Mouse (Mus musculus): ENCODE results near the gene Galnt6.

The Galnt6 gene

DNA sequence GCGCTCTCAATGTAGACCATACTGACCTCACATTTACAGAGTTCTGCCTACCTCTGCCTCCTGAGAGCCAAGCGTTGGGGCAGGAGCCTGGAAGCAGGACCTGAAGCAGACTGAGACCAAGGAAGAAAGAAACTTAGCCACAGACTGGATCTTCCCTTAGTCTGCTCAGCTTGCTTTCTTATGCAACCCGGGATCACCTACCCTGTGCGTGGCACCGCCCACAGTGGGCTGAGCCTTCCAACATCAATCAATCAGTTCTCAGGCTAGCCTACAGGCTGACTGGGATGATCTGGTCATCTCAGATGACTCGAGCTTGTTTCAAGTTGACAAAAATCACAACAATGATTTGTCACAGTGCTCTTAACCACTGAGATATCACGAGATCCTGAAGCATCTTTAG, 24.9 kb upstream of the Galnt6 start:
- no peak for ATAC-seq (ENCODE audit: low TSS enrichment)

DNA sequence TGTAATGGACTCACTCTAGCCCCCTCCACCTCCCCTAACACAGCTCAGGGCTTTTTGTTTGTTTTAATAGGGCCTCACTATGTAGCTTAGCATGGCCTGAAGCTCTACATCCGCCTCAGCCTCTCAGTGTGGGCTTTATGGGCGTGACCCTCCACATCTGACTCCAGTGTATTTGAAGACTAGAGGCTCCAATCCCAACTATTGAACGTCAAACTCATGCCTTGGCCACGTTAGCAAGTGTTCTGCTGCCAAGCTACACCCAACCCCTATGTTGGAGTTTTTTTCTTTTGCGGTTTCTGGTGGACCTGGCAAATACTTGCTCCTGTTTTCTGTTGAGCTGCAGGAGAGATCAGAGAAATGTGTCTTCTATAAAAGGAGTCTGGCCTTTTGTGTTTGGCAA, 23.9 kb upstream of the Galnt6 start:
- no peak for ATAC-seq (ENCODE audit: low TSS enrichment)

DNA sequence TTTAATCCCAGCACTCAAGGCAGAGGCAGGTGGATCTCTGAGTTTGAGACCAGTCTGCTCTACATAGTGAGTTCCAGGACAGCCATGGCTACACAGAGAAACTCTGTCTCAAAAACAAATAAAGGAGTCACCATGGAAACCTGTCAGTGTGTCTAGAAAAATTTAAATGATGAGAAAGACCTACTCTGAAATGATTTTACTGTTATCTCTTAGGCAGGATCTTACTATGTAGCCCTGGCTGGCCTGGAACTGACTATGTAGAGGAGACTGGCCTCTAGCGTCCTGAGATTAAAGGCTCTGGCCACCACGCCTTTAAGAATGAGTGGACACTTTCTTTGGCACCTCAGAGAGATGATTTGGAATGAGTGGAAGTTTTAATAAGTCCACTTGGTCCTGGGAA, 23.3 kb upstream of the Galnt6 start:
- ATAC-seq (ENCODE audit: low TSS enrichment) = no peak

DNA sequence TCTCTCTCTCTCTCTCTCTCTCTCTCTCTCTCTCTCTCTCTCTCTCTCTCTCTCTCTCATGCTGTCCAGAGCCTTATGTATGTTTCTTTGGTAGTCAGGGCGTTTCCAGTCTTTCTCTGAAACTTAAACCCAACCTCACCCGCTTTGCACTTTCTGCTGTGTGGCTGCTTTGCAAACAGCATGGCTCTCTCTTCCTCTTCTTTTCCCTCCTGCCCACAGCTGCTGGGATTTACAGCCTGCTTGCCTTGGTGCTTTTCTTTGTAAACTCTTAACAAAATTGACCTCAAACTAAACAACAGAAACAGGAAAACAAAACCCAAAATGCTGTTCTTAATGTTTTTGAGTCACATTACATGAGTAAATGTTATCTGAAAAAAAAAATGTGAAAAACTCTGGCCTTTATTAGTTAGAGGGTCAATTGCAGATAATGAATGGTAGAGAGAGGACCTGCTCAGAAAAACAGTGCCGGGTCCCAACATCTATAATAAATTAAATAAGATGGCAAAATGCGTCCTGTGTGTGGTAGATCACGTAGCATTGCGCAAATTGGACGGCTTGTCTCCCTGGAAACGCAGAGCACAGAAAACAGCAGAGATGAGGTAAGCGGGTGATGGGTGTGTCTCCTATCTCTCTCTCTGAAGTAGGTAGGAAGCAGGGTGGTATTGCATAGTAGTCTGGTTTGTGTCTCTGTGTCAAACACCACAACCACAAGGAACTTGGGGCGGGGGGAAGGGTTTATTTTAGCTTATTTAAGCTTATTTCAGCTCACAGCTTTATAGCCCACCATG, 20.8 kb upstream of the Galnt6 start:
- no peak for ATAC-seq (ENCODE audit: low TSS enrichment)

DNA sequence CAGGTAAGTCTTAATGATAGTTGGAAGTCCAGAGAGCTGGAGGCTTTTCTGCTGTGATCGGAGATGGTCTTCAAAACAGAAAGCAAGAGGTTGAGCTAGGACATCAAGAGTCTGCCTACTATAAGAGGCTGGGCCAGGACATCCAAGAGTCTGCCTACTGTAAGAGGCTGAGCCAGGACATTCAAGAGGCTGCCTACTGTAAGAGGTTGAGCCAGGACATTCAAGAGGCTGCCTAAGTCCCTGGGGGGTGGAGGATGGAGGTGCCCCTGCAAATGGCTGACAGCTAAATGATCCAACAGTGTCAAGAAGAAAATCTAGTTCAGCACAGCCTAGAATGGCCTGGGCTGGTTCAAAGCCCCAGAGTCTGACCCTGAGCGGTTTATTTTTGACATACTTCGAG, 19.4 kb upstream of the Galnt6 start:
- no peak for ATAC-seq (ENCODE audit: low TSS enrichment)

DNA sequence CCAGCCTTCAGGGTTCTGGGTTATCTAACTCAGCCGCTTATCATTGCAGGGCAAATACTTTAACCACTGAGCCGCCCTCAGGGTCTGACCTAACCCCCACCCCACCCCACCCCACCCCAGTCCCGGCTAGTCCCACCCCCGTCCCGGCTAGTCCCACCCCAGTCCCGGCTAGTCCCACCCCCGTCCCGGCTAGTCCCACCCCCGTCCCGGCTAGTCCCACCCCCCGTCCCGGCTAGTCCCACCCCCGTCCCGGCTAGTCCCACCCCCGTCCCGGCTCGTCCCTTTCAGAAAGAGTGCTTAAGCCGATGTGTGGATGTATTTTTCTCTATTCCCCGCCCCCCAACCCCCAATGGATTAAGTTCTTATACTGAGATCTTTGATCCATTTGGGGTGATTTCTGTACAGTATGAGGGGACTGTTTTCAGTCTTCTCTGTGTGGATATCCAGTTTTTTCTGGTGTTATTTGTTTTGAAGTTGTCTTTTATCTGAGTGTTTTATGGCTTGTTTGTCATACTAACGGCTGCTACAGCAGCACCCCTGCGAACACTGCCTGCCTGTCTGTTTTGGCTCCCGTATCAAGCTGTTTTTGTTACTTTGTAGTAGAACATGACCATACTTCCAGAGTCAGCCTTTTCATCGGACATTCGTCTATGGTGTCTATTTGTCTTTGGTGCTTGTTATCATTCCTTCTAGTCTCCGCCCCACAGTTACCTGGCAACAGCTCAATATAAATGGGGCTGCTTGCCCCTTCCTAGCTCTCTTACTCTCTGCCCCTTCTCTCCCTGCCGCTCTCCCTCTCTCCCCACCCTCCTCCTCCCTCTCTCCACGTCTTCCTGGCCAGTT, 18.2 kb upstream of the Galnt6 start:
- ATAC-seq (ENCODE audit: low TSS enrichment) = no peak

DNA sequence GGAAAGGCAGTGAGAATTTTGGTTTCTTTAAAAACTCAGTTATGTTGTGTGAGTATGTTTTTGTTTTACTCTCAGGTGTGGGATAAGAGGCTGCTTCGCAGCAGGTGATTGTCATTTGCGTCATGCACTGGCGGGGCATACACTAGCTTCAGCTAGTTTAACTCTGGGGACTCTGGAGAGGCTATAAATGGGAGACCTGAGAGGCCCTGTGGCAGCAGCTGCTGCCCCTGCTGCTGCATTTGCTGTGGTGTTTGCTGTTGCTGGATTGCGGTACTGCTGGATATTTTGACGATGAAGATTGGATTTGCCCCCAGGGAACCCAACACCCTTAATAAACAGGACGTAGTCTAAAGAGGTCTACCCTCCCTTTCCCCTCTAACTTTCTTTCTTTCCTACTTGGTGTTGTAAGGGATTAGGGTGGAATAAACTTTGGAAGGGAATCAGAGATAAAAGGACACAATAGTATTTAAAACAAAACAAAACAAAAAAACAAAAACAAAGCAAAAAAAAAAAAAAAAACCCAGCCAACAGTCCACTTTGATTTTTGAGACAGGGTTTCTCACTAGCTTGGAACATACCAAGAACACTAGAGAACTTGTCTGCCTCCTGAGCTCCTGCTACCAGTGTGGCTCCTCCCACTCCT, 17.4 kb upstream of the Galnt6 start:
- no peak for ATAC-seq (ENCODE audit: low TSS enrichment)

DNA sequence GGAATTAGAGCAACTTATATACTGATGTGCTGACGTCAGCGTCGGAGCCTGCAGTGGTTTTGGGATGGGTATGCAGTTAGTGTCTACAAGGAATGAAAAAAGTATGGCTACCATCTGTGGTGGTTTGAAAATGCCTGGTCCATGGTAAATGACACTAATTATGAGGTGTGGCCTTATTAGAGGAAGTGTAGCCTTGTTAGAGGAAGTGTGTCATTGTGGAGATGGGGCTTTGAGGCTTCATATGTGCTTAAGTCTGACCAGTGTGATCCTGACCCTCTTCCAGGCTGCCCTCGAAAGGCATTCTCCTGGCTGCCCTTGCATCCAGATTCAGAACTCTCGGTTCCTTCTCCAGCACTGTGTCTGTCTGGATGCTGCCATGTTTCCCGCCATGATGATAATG, 14.1 kb upstream of the Galnt6 start:
- no peak for ATAC-seq (ENCODE audit: low TSS enrichment)

DNA sequence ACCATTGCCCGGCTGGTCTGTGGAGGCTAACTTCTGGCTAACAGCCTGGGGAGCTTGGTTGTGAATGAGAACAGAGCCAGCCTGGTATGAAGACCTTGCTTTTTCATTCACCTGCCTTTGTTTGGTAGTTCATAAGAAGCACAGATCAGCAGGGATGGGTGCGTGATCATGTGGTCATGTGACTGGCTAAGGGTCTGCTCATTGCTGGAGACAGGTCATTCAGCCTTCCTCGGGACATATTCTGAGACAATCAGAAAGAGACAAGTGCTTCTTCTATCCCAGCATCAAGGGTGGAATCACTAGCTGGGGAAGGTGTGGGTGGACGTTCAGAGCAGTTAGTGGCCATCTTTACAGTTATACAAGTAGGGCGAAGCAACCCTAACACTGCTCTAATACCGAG, 10.3 kb upstream of the Galnt6 start:
- ATAC-seq (ENCODE audit: low TSS enrichment) = no peak

DNA sequence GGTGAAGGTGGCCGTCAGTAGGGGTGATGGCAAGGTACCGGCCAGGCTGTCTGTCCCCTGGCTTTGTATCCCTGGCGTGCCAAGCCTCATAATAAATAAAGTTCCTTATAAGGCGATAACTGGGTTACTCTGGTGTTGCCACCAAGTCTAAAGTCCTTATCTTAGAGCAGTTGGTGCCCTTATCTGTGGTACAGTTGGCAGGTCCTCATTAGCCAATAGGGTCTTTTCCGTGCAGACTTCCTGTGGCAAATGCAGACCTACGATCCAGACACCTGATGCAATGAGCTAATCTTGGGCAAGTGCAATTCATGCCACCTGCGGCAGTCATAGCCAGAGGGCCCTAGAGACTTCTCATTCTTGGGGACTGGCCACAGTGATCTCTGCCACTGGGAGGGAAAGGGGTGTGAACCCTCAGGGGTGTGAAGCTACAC, 9.2 kb upstream of the Galnt6 start:
- no peak for ATAC-seq (ENCODE audit: low TSS enrichment)

DNA sequence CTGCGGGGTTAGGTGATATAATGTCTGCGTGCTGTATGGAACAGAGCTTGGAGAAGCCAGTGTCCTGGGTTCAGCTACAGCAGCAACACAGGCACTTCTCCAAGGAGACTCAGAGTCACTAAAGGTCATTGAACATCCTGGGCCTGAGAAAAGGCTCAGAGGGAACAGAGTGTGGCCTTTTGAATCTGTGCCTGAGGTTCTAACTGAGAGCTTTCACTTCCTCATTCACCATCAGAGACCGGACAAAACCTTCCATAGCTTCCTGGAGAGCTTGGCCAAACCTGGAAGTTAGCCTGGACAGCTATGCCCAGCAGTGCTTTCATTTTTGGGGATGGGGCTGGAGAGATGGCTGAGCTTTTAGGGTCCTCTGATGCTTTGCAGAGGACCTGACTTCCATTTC, 8.5 kb upstream of the Galnt6 start:
- no peak for ATAC-seq (ENCODE audit: low TSS enrichment)

DNA sequence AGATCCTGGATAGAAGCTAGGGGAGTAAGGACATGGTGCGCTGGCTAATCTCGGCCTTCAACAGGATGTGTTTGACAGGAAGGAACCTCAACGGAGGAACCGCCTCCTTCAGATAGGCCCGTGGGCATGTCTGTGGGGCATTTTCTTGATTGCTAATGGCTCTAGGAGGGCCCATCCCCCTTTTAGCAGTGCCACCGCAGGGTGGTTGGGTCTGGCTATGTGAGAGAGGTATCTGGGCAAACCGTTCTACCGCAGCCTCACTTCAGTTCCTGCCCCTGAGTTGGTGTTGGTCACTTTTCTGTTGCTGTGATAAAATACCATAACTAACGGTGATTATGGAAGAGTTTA, 6.8 kb upstream of the Galnt6 start:
- ATAC-seq (ENCODE audit: low TSS enrichment) = no peak

DNA sequence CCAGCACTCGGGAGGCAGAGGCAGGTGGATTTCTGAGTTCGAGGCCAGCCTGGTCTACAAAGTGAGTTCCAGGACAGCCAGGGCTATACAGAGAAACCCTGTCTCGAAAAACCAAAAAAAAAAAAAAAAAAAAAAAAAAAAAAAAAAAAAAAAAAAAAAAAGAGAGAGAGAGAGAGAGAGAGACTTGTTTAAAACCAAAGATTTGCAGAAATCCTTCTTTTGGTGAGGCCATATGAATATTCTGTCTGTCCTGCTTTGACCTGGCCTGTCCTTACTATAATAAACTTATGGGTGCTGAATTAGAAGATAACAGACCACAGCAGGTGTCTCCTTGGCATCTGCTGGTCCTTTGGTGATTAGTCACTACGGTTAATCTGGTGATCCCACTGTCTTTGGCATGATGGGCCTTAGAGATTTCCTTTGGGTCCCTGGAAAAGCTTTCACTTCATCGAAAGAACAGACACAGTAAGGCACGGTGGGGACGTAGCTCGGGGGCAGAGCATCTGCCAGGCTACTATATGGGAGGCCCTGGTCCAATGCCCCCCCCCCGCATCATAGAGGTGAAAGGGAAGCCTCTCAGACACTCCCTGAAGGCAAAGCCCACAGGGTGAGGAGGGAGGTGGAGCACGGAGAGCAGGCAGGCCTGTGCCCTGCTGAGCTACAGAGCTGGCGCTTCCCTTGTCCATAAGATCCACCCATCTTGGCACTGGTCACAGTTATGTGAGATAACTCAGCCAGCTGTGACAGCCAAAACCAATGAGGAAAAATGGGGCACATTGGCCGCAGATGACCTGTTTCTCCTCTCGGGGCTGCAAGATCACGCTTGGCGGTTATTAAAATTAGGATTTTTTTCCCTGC, 6.1 kb upstream of the Galnt6 start:
- ATAC-seq (ENCODE audit: low TSS enrichment) = no peak

DNA sequence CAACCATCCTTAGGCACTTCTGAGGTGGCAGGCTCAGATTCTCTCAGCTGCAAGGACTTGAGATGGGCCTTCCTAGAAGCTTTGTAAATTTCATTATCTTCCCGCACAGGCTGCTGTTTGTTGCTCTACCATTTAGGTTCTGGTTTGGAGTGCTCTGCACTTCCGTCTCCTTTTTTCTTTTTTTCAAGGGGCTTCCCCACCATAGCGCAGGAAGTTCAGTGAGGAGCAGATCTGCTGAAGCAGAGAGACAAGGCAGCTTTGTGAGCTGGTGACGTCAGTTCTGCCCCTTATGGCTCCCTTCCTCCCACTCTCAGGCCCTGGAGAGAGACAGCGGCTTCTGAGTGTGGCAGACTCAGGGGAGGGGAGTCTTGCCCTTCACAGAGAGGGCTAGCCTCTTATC, 3.4 kb upstream of the Galnt6 start:
- ATAC-seq (ENCODE audit: low TSS enrichment) = no peak

DNA sequence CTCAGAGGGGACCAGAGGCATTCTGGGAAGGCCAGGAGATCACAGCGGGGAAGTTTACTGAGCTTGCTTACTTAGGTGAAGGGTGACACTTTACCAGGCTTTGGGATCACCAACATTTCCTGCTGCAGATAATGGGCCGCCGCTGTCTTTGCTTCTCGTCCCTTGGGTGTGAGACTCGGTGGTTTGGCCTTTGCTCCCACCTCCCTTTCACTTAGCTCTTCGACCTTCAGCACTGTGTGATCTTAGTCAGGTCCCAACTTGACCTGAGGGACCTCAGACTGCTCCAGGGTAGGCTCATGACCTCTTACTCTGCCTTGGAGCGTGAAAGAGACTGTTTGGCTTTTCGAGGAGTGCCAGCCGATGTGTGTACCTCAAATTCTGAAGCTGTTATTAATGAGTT, 1.9 kb upstream of the Galnt6 start:
- ATAC-seq (ENCODE audit: low TSS enrichment) = no peak

DNA sequence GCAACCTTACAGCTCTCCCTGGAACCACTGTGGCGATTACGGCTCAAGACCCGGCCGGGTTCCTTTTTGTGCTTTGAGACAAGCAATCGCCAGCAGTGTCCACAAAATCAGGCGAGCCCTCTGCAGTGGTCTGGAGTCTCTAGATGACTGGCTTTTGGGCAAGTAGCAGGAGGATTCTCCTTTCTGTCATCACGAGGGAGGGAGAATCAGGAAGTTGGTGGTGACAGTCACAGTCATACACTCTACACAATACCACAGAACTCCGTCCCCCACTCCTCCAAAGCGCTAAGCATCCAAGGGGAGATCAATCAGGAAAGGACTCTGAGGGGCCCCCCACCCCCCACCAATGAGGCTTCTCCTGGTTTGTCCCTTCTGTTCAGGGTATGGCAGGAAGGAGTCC, 590 bp downstream of the Galnt6 start:
- no peak for ATAC-seq (ENCODE audit: low TSS enrichment)

DNA sequence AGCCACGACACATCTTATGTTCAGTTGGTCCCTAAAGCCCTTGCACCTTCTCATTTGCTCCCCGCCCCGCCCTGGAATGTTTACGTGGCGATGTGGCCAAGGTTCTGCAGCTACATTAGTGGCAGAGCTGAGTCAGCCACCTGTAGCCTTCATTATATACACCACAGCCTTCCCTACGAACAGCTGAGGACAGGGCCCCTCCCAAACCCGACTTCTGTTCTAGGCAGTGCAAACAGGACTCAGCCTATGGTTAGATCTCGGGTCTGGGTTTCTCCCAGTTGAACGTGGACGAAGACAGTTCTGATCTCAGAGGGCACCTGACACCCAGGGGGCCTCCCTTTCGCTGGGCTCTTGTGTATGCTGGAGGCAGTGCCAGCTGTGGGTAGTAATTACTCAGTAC, 1.3 kb downstream of the Galnt6 start:
- ATAC-seq (ENCODE audit: low TSS enrichment) = no peak

DNA sequence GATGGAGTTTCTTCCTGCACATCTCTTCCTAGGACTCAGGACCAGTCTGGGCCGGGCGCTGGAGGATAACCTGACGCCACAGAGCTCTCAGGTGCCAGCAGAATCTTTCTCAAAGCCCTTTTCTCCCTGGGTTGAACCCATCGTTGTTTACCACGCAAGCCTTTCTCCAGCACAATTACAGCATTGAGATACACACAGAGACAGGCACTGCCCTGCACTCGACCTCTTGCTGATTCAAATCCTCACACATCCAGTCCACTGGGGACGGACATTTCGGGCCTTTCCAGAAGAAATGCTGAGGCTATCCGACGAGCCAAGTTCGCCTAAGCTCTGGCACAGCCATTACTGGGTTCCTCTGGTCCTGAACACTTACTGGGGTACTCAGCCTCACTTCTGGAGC, 2.5 kb downstream of the Galnt6 start:
- no peak for ATAC-seq (ENCODE audit: low TSS enrichment)

DNA sequence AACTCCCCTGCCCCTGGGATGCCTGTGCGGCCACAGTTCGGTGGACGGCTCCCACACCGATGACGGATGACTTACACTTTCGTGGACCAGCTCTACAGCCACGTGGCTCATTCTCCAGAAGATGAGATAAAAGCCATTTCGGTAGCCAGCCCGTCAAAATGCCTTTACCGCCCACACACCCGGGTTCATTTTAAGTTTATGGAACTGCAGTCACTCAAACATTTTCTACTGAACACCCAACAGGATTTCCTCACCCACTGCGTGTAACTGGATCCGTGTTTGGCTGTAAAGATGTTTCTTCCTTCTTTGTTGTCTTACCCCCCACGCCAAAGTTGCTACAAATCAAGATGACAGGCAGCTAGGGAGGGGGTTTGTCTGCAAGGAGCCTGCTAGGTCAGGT, 5.7 kb downstream of the Galnt6 start:
- ATAC-seq (ENCODE audit: low TSS enrichment) = no peak; the same call in 1 of the 2 replicates

DNA sequence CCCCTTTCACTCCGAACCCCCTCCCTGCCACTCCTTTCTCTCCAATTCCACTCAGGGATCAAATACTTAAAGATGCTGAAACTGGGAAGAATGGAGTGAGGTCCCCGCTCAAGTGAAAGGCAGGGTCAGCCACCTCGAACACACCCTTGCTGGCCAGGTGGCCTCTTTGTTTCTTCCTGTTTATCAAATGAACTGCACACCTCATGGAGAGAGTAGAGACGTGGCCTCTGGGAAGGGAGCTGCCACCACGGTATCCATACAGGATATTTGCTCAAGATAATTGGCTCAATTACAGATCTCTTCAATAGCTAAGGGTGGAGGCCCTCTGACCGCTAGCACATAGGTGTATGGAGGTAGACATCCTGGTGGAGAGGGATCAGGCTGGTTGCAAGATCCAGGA, 6.6 kb downstream of the Galnt6 start:
- ATAC-seq (ENCODE audit: low TSS enrichment) = no peak

DNA sequence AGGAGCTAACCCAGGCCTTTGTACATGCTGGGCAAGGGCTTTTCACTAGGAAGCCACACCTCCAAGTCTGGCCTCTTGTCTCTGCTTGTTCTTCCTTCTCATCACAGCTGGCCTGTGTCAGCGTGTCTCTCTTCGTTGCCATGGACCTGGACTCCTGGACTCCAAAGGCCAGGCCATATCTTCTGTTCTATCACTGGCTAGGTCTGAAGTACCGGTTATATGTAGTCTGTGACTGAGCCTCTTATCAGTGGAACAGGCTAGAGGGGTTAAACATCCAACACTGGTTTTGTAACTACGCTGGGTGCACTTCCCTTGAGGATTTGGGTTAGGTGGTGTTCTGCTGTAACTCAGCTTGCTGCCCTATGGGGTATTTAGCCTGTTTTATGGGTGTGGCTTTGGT, 7.2 kb downstream of the Galnt6 start:
- ATAC-seq (ENCODE audit: low TSS enrichment) = no peak

DNA sequence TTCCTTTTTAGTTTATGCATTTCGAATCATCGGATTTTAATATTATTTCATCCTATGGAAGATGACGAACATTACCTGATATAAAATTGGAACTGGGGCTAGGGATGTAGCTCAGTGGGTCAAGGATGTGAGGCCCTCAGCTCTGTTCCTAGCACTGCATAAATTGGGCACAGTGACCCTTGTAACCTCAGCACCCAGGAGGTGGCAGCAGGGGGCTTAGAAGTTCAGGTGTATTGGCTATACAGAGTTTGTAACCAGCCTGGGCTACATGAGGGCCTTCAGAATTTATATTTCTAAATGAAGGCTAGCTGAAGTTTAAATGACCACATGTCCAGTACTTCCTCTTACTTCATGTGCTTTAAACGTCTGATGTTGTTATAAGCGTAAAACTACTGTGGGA, 7.7 kb downstream of the Galnt6 start:
- no peak for ATAC-seq (ENCODE audit: low TSS enrichment)

Measured in frontal cortex, adult (tissue).